Mouse (Mus musculus) heart, postnatal 25 days (tissue): ENCODE measurements around the gene Tmem255b. TPM values are rescaled to one million over a fixed set of nuclear protein-coding genes. Genes with fewer than 3 reads are reported as not detected.

ENCODE experiments used
- DNase-seq: peaks from one replicate; pipeline ENCODE4 v3.0.0; 2022; ENCODE audit warnings: low spot score
- intact Hi-C: fragments of 180-260 bp; cut with DNase I; formaldehyde crosslinking; loops from one replicate; pipeline ENCODE4 v1.15.1; 2025
- total RNA-seq, 2 experiments: library from RNA; stranded (reverse); gene quantifications; 2 replicates each; pipeline ENCODE4 v1.2.3; 2021

The Tmem255b gene
- total RNA-seq, 2 experiments from 2014 or later = 7.3 to 9.3 TPM

DNA sequence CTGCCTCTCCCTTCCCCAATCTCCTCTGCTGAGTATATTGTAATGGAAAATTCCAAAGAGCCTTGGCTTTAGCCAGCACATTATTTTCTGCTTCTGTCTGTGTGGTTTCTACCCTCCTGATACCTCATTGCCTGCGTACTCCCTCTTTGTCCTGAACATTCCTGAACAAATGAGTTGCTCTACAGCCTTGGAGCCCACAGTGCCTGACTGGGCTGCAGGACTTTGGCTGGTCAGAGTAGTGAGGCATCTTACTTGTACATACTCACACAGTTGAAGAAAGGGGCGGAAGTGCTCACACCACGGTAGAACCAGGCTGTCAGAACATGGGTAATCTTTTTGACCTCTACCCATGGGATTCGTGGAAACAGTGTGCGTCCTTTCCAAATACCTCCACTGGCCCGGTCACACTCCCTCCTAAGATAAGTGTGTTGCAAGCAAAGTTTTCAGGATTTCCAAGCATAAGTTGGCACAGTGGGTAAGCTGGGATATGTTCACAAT lies 82.3 kb downstream of the Tmem255b start:
- intact Hi-C loops = no loop called here
- DNase-seq = no peak

Other genes starting within 250 kb of the Tmem255b start
- gene Grtp1, start 234.6 kb upstream of the Tmem255b start, total RNA-seq = 1 to 10 TPM; 4.1 to 5.2 TPM
- gene Adprhl1, start 181.0 kb upstream of the Tmem255b start, total RNA-seq = 100 to 1,000 TPM; 515 to 520 TPM
- 10 to 100 TPM; 57.3 to 57.4 TPM for gene Dcun1d2, start 147.1 kb upstream of the Tmem255b start, total RNA-seq
- gene Tmco3, start 147.0 kb upstream of the Tmem255b start, total RNA-seq = 10 to 100 TPM; 25.3 to 29.8 TPM
- 10 to 100 TPM; 37.2 to 40.7 TPM for gene Tfdp1, start 96.4 kb upstream of the Tmem255b start, total RNA-seq
- not detected for gene Atp4b, start 38.4 kb upstream of the Tmem255b start, total RNA-seq
- gene Grk1, start 30.1 kb upstream of the Tmem255b start, total RNA-seq = under 1 TPM; 0.03 TPM
- gene Gas6, start 59.3 kb downstream of the Tmem255b start, total RNA-seq = 100 to 1,000 TPM; 123 to 126 TPM
- not detected for gene 1700029H14Rik, start 127.3 kb downstream of the Tmem255b start, total RNA-seq
- gene Rasa3, start 242.4 kb downstream of the Tmem255b start, total RNA-seq = 10 to 100 TPM; 14.8 to 19.8 TPM